Mouse (Mus musculus): ENCODE measurements around the gene Mamstr.

The Mamstr gene

GRCm38 (mm10) chr7:45689800-45690199 lies 50.0 kb downstream of the Mamstr start:
- in situ Hi-C loops (cut with MseI, MboI): no loop called here

GRCm38 (mm10) chr7:45692364-45692763 lies 52.6 kb downstream of the Mamstr start:
- in situ Hi-C loops (cut with MseI, MboI): no loop called here

- in situ Hi-C loops (cut with MseI, MboI): no loop called here
Measured at GRCm38 (mm10) chr7:45693921-45694591, 54.3 kb downstream of the Mamstr start, which contains the start of gene Sec1. Gene Sec1, minus strand, starts transcription at chr7:45694402.

- in situ Hi-C loops (cut with MseI, MboI): no loop called here
Measured at GRCm38 (mm10) chr7:45695098-45695497, 55.3 kb downstream of the Mamstr start.
